Mouse (Mus musculus): ENCODE data around the gene Tnfaip6.
"Not testable (repeated sequence)": the region's sequence is repeated elsewhere in the genome, so short reads cannot be mapped to it uniquely, and the experiment has no call there.

GRCm38 (mm10) chr2:52011820-52012219, 26.0 kb upstream of the Tnfaip6 start:
- not testable (repeated sequence) for TF ChIP-seq CTCF (conservative IDR thresholded peaks at IDR 0.05; ENCODE audit: insufficient read depth, insufficient read length, low read depth, low read length); POLR2A (IDR thresholded peaks at IDR 0.05; ENCODE audit: low read depth, low read length)
